Mouse (Mus musculus): ENCODE measurements around the gene Hirip3. TPM values are rescaled to one million over a fixed set of nuclear protein-coding genes. Genes with fewer than 3 reads are reported as not detected.
"Not testable (repeated sequence)": the region's sequence is repeated elsewhere in the genome, so short reads cannot be mapped to it uniquely, and the experiment has no call there.

Gene Hirip3
- total RNA-seq, 2 experiments from 2014 or later: 6.1 to 8.5 TPM

GRCm38 (mm10) chr7:126896912-126897311 lies 35.1 kb downstream of the Hirip3 start:
- no peak for DNase-seq
- intact Hi-C loops (cut with DNase I; ENCODE audit: low total_unique reads): no loop called here

DNA sequence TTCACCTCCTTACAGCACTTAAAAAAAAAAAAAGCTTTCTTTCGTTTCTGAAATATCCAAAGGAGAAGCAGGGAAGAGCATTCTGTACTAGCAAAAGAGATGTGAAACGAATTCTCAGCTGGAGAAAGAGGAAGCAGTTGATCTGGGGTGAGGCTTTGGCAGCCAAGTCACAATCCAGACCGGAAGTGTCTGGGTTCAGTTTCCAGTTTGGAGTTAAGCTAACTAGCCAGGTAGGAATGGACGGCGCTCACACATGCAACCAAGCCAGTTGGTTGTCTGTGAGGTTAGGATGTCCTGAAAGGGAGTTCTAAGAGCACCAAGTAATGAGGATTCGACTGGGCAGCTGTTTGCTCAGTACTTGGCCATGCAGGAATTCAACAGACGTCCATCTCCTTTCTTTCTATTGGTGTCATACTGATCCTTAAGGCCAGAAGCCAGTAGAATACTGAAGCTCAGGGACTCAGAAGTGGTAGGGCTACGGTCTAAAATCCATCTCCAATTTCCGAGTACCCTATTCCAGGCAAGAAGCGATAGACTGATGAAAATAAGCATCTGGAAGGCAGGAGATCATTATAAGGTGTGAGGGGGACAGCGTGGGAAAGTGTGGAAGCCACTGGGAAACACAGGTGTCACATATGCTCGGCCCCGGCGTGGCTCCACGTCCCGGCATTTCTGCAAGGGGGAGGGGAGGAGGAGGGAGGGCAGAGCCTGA lies 35.8 kb downstream of the Hirip3 start:
- DNase-seq: no peak

GRCm38 (mm10) chr7:126898102-126898990 lies 36.6 kb downstream of the Hirip3 start:
- intact Hi-C loops (cut with DNase I; ENCODE audit: low total_unique reads): no loop called here

More for the DNA sequence above, 35.8 kb downstream of the Hirip3 start:
- intact Hi-C loops (cut with DNase I; ENCODE audit: low total_unique reads): no loop called here

GRCm38 (mm10) chr7:126899781-126900180 lies 38.0 kb downstream of the Hirip3 start:
- DNase-seq; intact Hi-C loops (cut with DNase I; ENCODE audit: low total_unique reads): not testable (repeated sequence)

More at GRCm38 (mm10) chr7:126898102-126898990, 36.6 kb downstream of the Hirip3 start:
- DNase-seq: peak; percentile 99

DNA sequence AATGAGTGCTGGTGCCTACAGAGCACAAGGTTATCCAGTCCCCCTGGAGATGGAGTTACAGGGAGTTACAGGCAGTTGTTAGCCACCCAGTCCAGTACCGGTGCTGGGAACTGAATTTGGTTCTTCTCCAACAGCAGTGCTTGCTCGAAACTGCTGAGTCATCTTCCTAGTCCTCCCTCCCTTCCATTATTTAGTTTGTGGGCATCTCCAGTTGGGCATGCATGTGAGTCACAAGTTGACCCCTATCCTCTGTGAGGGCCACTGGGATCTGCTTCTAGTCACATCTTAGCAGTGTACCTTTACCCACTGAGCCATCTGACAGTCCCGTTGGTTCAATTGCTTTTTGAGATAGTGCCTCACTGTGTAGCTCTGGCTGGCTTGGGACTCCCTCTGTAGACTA lies 43.8 kb downstream of the Hirip3 start:
- DNase-seq: no peak
- intact Hi-C loops (cut with DNase I; ENCODE audit: low total_unique reads): no loop called here

- intact Hi-C loops (cut with DNase I; ENCODE audit: low total_unique reads): no loop called here
- no peak for DNase-seq
Observed at GRCm38 (mm10) chr7:126914844-126915243, 53.1 kb downstream of the Hirip3 start.

Other genes with a start within 250 kb of the Hirip3 start
- gene Nupr1, start 231.1 kb upstream of the Hirip3 start, total RNA-seq (2021): 10 to 100 TPM; 15.4 to 18.3 TPM
- 10 to 100 TPM; 23.2 to 24.6 TPM for gene Sgf29, start 212.7 kb upstream of the Hirip3 start, total RNA-seq (2021)
- 10 to 100 TPM; 20.3 to 45.9 TPM for gene Sult1a1, start 185.5 kb upstream of the Hirip3 start, total RNA-seq (2021)
- 10 to 100 TPM; 40.7 to 41.6 TPM for gene Bola2, start 166.6 kb upstream of the Hirip3 start, total RNA-seq (2021)
- 1 to 10 TPM; 3.7 to 4.6 TPM for gene Slx1b, start 166.2 kb upstream of the Hirip3 start, total RNA-seq (2021)
- 1 to 10 TPM; 2.7 to 3.6 TPM for gene Coro1a, start 154.2 kb upstream of the Hirip3 start, total RNA-seq (2021)
- 10 to 100 TPM; 35.0 to 40.0 TPM for gene Mapk3, start 102.4 kb upstream of the Hirip3 start, total RNA-seq (2021)
- gene Gdpd3, start 95.6 kb upstream of the Hirip3 start, total RNA-seq (2021): 1 to 10 TPM in 1 of 2 experiments, under 1 TPM in 1; 0.92 to 1.8 TPM
- 10 to 100 TPM; 52.4 to 64.9 TPM for gene Ypel3, start 85.0 kb upstream of the Hirip3 start, total RNA-seq (2021)
- under 1 TPM; 0.31 to 0.55 TPM for gene Tbx6, start 80.5 kb upstream of the Hirip3 start, total RNA-seq (2021)
- gene Ppp4c, start 69.5 kb upstream of the Hirip3 start, total RNA-seq (2021): 10 to 100 TPM; 28.0 to 33.6 TPM
- gene Fam57b, start 64.3 kb upstream of the Hirip3 start, total RNA-seq (2021): 10 to 100 TPM; 12.5 to 14.2 TPM
- not detected for gene 4930451I11Rik, start 30.3 kb upstream of the Hirip3 start, total RNA-seq (2021)
- not detected for gene Doc2a, start 14.6 kb upstream of the Hirip3 start, total RNA-seq (2021)
- gene Ino80e, start 405 bp downstream of the Hirip3 start, total RNA-seq (2021): 10 to 100 TPM; 13.7 to 14.1 TPM
- gene Taok2, start 22.7 kb downstream of the Hirip3 start, total RNA-seq (2021): 10 to 100 TPM; 33.1 to 33.5 TPM
- gene Tmem219, start 60.9 kb downstream of the Hirip3 start, total RNA-seq (2021): 10 to 100 TPM; 11.9 to 13.1 TPM
- gene Kctd13, start 66.9 kb downstream of the Hirip3 start, total RNA-seq (2021): 1 to 10 TPM; 2.5 to 3.2 TPM
- gene Asphd1, start 87.6 kb downstream of the Hirip3 start, total RNA-seq (2021): not detected
- gene Sez6l2, start 88.6 kb downstream of the Hirip3 start, total RNA-seq (2021): 1 to 10 TPM; 7.3 to 7.5 TPM
- gene Cdipt, start 113.9 kb downstream of the Hirip3 start, total RNA-seq (2021): 10 to 100 TPM; 34.9 to 38.5 TPM
- under 1 TPM; 0.59 to 0.78 TPM for gene Cdiptos, start 114.1 kb downstream of the Hirip3 start, total RNA-seq (2021)
- 10 to 100 TPM; 19.5 to 27.1 TPM for gene Mvp, start 152.6 kb downstream of the Hirip3 start, total RNA-seq (2021)
- gene Pagr1b, start 154.5 kb downstream of the Hirip3 start, total RNA-seq (2021): under 1 TPM in 1 of 2 experiments, not detected in 1; 0.97 TPM
- gene Pagr1a, start 155.4 kb downstream of the Hirip3 start, total RNA-seq (2021): 10 to 100 TPM in 1 of 2 experiments, 1 to 10 TPM in 1; 8.6 to 15.3 TPM
- gene Gm42742, start 159.1 kb downstream of the Hirip3 start, total RNA-seq (2021): 10 to 100 TPM; 11.1 to 11.6 TPM
- gene Prrt2, start 159.2 kb downstream of the Hirip3 start, total RNA-seq (2021): 1 to 10 TPM; 1.6 TPM
- gene Maz, start 165.1 kb downstream of the Hirip3 start, total RNA-seq (2021): 10 to 100 TPM; 53.6 to 58.2 TPM
- 1 to 10 TPM; 5.1 to 6.0 TPM for gene Kif22, start 180.5 kb downstream of the Hirip3 start, total RNA-seq (2021)
- gene Zg16, start 225.4 kb downstream of the Hirip3 start, total RNA-seq (2021): not detected
- gene AI467606, start 229.4 kb downstream of the Hirip3 start, total RNA-seq (2021): under 1 TPM; 0.95 to 0.96 TPM